Mouse (Mus musculus): ENCODE data around the gene Plcb1.

Gene Plcb1

DNA sequence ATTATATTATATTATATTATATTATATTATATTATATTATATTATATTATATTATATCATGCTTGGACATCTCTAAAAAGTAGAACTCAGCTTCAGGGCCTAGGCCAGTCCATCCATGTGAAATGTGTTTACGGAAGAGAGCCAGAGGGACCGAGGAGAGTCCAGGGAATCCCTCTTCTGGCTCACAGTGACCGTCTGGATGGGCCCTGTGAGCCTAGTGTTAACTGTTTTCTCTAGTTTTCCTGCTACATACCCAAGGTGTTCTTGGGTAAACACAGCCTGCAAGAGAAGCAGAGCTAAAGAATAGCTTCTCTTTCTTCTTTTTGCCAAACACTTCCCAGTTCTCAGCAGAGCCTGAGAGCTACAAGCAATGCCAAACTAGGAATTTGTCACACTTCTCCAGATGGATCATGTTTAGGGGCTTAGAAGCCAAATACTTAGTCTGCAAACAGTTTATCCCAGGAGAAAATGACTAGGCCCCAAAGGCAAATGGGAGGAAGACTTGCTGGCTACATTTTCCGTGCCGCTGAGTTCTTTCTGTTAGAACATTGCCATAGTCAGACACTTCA lies 649.2 kb downstream of the Plcb1 start:
- DNase-seq = no peak

DNA sequence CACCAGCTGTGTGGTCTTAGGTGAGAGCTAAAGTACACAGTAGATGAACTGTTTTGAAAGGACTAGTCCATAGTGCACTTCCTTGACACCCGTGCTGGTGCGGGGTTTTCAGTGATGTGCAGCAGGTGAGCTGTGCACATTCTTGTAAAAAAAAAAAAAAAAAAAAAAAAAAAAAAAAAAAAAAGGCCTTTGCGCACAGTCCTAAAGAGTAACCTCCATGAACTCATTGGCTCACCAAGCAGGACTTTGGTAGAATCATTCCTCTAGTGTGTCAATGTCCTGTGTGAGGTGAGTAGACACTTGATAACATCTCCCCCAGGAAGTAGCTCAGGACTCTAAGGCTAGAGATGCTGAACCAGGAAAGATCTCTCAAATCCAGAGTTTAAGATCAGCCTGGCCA lies 653.2 kb downstream of the Plcb1 start:
- no peak for DNase-seq

- DNase-seq = peak; percentile 41 to 48
Measured at GRCm38 (mm10) chr2:135439546-135440517, 654.0 kb downstream of the Plcb1 start.

- no peak for DNase-seq
Measured at GRCm38 (mm10) chr2:135453581-135453980, 667.7 kb downstream of the Plcb1 start.

- no peak for DNase-seq
Measured at GRCm38 (mm10) chr2:135454015-135454414, 668.1 kb downstream of the Plcb1 start.

- no peak for DNase-seq
Measured at GRCm38 (mm10) chr2:135454455-135454854, 668.6 kb downstream of the Plcb1 start.

DNA sequence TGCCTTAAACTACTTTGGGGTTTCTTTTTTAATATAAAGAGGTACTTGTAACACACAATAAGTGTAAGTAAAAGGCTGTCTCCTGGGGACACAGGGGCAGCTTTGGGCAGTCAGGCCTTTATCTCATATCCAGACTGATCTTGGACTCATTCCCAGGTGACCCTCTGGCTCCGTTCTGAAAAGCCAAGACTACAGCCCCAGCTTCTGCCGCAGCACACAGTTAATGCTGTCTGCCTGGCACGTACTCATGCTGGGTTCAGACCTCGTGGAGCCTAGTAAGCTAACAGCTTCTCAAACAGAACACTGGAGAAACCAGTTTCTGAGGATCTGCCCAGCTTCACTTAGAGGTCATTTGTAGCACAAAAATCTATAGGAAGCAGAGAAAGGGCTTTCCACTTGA lies 682.0 kb downstream of the Plcb1 start:
- no peak for DNase-seq

DNA sequence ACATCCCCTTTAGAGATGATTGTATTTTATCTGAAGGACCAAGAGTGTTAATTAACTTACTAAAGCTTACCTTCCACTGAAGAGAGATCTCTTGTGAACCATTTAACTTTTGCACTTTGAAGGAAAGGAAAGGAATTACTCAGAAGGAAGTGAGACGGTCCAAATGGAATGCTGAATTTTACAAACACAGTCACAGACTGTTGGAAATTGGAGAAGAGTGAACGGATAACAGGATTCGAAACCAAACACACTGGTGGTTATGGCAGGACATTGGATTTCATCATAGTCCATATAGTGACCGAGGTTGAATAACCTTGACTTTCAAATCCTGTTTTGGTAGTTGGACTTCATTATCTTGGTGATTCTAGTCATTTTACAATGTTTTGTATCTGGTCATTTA lies 688.2 kb downstream of the Plcb1 start:
- DNase-seq = no peak

- DNase-seq = no peak
Measured at GRCm38 (mm10) chr2:135485248-135485647, 699.4 kb downstream of the Plcb1 start.

DNA sequence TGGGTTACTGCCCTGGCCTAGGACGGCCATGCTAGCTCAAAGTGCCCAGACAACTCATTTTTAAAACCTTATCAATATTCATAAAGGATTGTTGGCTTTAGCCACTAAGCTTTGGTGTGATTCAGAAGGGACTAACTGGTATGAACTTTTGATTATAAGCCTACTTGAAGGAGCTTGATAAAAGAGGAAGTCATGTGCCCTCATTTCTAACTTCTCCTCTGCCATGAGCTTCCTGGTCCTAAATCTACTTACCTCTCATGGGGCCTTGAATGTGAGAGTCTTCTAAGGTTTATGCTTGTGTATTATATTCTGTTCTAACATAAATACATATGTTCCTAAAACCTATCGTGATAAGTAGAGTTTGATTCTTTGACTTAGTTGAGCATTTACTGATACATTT lies 702.4 kb downstream of the Plcb1 start:
- DNase-seq = no peak

DNA sequence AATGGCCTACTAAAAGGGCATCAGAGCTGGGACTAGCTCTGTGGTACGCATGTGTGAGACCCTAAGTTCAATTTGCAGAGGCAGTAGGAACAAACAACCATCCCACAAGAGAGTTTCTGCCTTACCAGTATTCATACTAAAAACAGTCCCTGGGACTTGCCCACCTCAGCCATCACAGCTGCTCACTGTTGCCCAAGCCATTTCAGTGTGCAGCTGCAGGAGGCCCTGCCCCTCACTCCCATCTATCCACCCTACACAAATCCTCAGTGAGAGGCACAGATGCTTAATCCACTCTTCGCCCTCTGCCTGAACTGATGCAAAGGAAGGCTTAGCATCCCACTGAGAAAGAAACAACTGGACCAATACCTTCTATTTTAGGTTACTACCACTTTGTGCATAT lies 703.3 kb downstream of the Plcb1 start:
- no peak for DNase-seq

- DNase-seq = no peak
Measured at GRCm38 (mm10) chr2:135492777-135493176, 706.9 kb downstream of the Plcb1 start.

DNA sequence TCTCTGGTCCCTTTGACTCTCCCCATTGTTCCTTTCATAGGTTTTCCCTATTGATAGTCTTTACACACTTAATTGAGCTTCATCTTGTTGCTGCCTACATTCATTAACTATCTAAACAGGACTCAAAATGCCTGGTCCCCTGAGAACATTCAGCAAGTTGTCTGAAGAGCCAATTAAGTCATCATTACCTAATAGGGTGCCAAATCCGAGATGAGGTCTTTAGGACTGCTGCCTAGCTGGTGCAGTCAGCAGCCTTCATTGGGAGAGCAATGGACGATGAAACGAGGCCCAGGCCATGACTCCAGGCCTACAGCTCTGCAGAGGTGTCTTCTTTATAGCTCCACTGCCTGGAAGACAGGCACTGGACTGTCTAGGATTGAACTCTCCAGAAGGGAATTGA lies 710.7 kb downstream of the Plcb1 start:
- no peak for DNase-seq

GRCm38 (mm10) chr2:135497251-135497650 lies 711.4 kb downstream of the Plcb1 start:
- no peak for DNase-seq

- no peak for DNase-seq
Measured at GRCm38 (mm10) chr2:135500872-135501271, 715.0 kb downstream of the Plcb1 start.

- no peak for DNase-seq
Measured at GRCm38 (mm10) chr2:135503328-135503997, 717.6 kb downstream of the Plcb1 start.

- DNase-seq = no peak
Measured at GRCm38 (mm10) chr2:135503998-135504354, 718.1 kb downstream of the Plcb1 start.

- no peak for DNase-seq
Measured at GRCm38 (mm10) chr2:135507111-135507510, 721.2 kb downstream of the Plcb1 start.

GRCm38 (mm10) chr2:135518956-135519355 lies 733.1 kb downstream of the Plcb1 start:
- DNase-seq = no peak

Data from cerebellum, adult 18-20 months (tissue).